Mouse (Mus musculus) cortical plate, adult 2 months (tissue): ENCODE results near the gene AC124108.1. TPM values are rescaled to one million over a fixed set of nuclear protein-coding genes. Genes with fewer than 3 reads are reported as not detected.

Experiments
- H3K27ac ChIP-seq: fragments of 200-500 bp; 2 replicates; pipeline ENCODE4 v1.5.1; 2012; ENCODE audit warnings: low read length, control low read depth, inconsistent platforms; ENCODE audit not compliant: insufficient read depth
- H3K4me1 ChIP-seq: fragments of 200-500 bp; 2 replicates; pipeline ENCODE4 v1.6.1; 2011; ENCODE audit warnings: low read length; ENCODE audit not compliant: control insufficient read depth, insufficient read depth
- H3K4me3 ChIP-seq: fragments of 200-500 bp; 2 replicates; pipeline ENCODE4 v1.5.1; 2011; ENCODE audit warnings: mild to moderate bottlenecking, low read length, control low read depth; ENCODE audit not compliant: insufficient read depth
- CTCF ChIP-seq: fragments of 200-500 bp; IDR thresholded peaks from 2 replicates; pipeline ENCODE4 v1.5.1; 2011; ENCODE audit warnings: mild to moderate bottlenecking, control low read depth, low read length; ENCODE audit not compliant: insufficient read depth; ENCODE audit errors: extremely low read depth
- POLR2A ChIP-seq: fragments of 200-500 bp; IDR thresholded peaks from 2 replicates; pipeline ENCODE4 v1.6.1; 2011; ENCODE audit warnings: mild to moderate bottlenecking, low read length, control low read depth; ENCODE audit not compliant: insufficient read depth; ENCODE audit errors: extremely low read depth
- polyA plus RNA-seq: library from polyadenylated mRNA; depleted of rRNA; stranded (reverse); fragments of >200 nt; gene quantifications from 2 replicates; pipeline ENCODE4 v1.2.3, GENCODE M21; 2012; rRNA removed

AC124108.1 gene
- polyA plus RNA-seq, 1 experiment: 6.2 TPM

- TF ChIP-seq CTCF: no peak
- TF ChIP-seq POLR2A: no peak
- Histone ChIP-seq H3K4me1 (no peaks in the 10 kb centered on the region; the same call in 1 of the 2 replicates), H3K4me3 (no peak overlapping the region), H3K27ac (no peak overlapping the region)
Observed at GRCm38 (mm10) chr1:132231470-132232274, 40.4 kb downstream of the AC124108.1 start.

GRCm38 (mm10) chr1:132233566-132233965 is 42.3 kb downstream of the AC124108.1 start:
- Histone ChIP-seq H3K4me1 (no peaks in the 10 kb centered on the region), H3K27ac (no peak overlapping the region), H3K4me3 (no peak overlapping the region)
- no peak for TF ChIP-seq POLR2A
- TF ChIP-seq CTCF: 0 out of 2 replicates have a peak, but pooled peaks have one; percentile 8

GRCm38 (mm10) chr1:132234757-132235273 is 43.6 kb downstream of the AC124108.1 start:
- H3K4me1 ChIP-seq: no peaks in the 10 kb centered on the region
- H3K4me3 ChIP-seq: no peak overlapping the region
- no peak overlapping the region for H3K27ac ChIP-seq
- TF ChIP-seq POLR2A: no peak
- no peak for TF ChIP-seq CTCF

GRCm38 (mm10) chr1:132237585-132238159 is 46.4 kb downstream of the AC124108.1 start:
- no peaks in the 10 kb centered on the region for H3K4me1 ChIP-seq
- H3K27ac ChIP-seq: no peak overlapping the region
- TF ChIP-seq CTCF: peak; percentile 92
- no peak for TF ChIP-seq POLR2A
- no peak overlapping the region for H3K4me3 ChIP-seq

- Histone ChIP-seq H3K4me1 (no peaks in the 10 kb centered on the region), H3K4me3 (no peak overlapping the region), H3K27ac (no peak overlapping the region)
- no peak for TF ChIP-seq POLR2A
- no peak for TF ChIP-seq CTCF
Observed at GRCm38 (mm10) chr1:132245010-132245409, 53.8 kb downstream of the AC124108.1 start.

- no peak overlapping the region for H3K27ac ChIP-seq
- no peaks in the 10 kb centered on the region for H3K4me1 ChIP-seq
- H3K4me3 ChIP-seq: no peak overlapping the region
- TF ChIP-seq POLR2A (no peak), CTCF (no peak)
Observed at GRCm38 (mm10) chr1:132246137-132246536, 54.9 kb downstream of the AC124108.1 start.

- no peak overlapping the region for H3K4me3 ChIP-seq
- no peak overlapping the region for H3K27ac ChIP-seq
- no peaks in the 10 kb centered on the region for H3K4me1 ChIP-seq
- TF ChIP-seq POLR2A: no peak
- TF ChIP-seq CTCF: no peak
Observed at GRCm38 (mm10) chr1:132246641-132247040, 55.4 kb downstream of the AC124108.1 start.

- no peaks in the 10 kb centered on the region for H3K4me1 ChIP-seq
- no peak for TF ChIP-seq POLR2A
- no peak for TF ChIP-seq CTCF
- no peak overlapping the region for H3K27ac ChIP-seq
- no peak overlapping the region for H3K4me3 ChIP-seq
Observed at GRCm38 (mm10) chr1:132254467-132254866, 63.2 kb downstream of the AC124108.1 start.

Other genes starting within 250 kb of the AC124108.1 start
- 1.6 and 2.0 TPM in 2 replicates for gene Slc45a3, start 228.5 kb upstream of the AC124108.1 start, polyA plus RNA-seq
- gene Elk4, start 183.8 kb upstream of the AC124108.1 start, polyA plus RNA-seq: 20.1 and 20.3 TPM in 2 replicates
- gene Mfsd4a, start 123.4 kb upstream of the AC124108.1 start, polyA plus RNA-seq: 73.5 and 84.7 TPM in 2 replicates
- 24.9 and 30.0 TPM in 2 replicates for gene Cdk18, start 51.8 kb upstream of the AC124108.1 start, polyA plus RNA-seq
- gene Lemd1, start within 50 bp of the AC124108.1 start, polyA plus RNA-seq: 7.5 and 10.7 TPM in 2 replicates
- not detected in 2 replicates for gene Gm10188, start 38.3 kb downstream of the AC124108.1 start, polyA plus RNA-seq
- 8.7 and 9.4 TPM in 2 replicates for gene Klhdc8a, start 107.2 kb downstream of the AC124108.1 start, polyA plus RNA-seq
- gene Nuak2, start 124.7 kb downstream of the AC124108.1 start, polyA plus RNA-seq: 1.1 TPM in 2 replicates
- gene Tmcc2, start 199.8 kb downstream of the AC124108.1 start, polyA plus RNA-seq: 124 and 135 TPM in 2 replicates
- gene Dstyk, start 226.1 kb downstream of the AC124108.1 start, polyA plus RNA-seq: 24.0 TPM in 2 replicates